Mouse (Mus musculus) limb, embryonic 11.5 days (tissue): ENCODE results near the gene Helz2. TPM values are rescaled to one million over a fixed set of nuclear protein-coding genes. Genes with fewer than 3 reads are reported as not detected.
"Not testable (repeated sequence)": the region's sequence is repeated elsewhere in the genome, so short reads cannot be mapped to it uniquely, and the experiment has no call there.

Experiments used
- ATAC-seq: fragments of 200-750 bp; cut with Nextera tagmentation; 2 replicates; pipeline ENCODE4 v1.8.0; 2017; ENCODE audit warnings: low read depth; ENCODE audit not compliant: insufficient number of reproducible peaks, low FRiP score, low TSS enrichment
- DNase-seq: peaks from one replicate; pipeline ENCODE4 v3.0.0-alpha.2; 2015; ENCODE audit warnings: low spot score
- H3K27ac ChIP-seq: fragments of 300-500 bp; sonication (generic); replicated peaks from 2 replicates; pipeline ENCODE4 v1.5.1; 2014; ENCODE audit warnings: low read depth, mild to moderate bottlenecking, low read length
- H3K27me3 ChIP-seq: fragments of 300-500 bp; sonication (generic); 2 replicates; pipeline ENCODE4 v1.6.1; 2014; ENCODE audit warnings: mild to moderate bottlenecking, low read length, mixed read lengths; ENCODE audit not compliant: control insufficient read depth, insufficient read depth
- H3K36me3 ChIP-seq: fragments of 300-500 bp; sonication (generic); 2 replicates; pipeline ENCODE4 v1.6.1; 2014; ENCODE audit warnings: mild to moderate bottlenecking, low read length, moderate library complexity, mixed read lengths; ENCODE audit not compliant: control insufficient read depth, insufficient read depth
- H3K4me1 ChIP-seq: fragments of 300-500 bp; sonication (generic); 2 replicates; pipeline ENCODE4 v1.6.1; 2014; ENCODE audit warnings: low read length, mixed read lengths; ENCODE audit not compliant: control insufficient read depth, insufficient read depth
- H3K4me2 ChIP-seq: fragments of 300-500 bp; sonication (generic); 2 replicates; pipeline ENCODE4 v1.6.1; 2014; ENCODE audit warnings: low read depth, mild to moderate bottlenecking, moderate library complexity; ENCODE audit not compliant: severe bottlenecking
- H3K4me3 ChIP-seq: fragments of 300-500 bp; sonication (generic); 2 replicates; pipeline ENCODE4 v1.5.1; 2014; ENCODE audit warnings: low read depth, low read length
- H3K9ac ChIP-seq: fragments of 300-500 bp; sonication (generic); 2 replicates; pipeline ENCODE4 v1.6.1; 2014; ENCODE audit warnings: mild to moderate bottlenecking, low read length
- H3K9me3 ChIP-seq: fragments of 300-500 bp; sonication (generic); 2 replicates; pipeline ENCODE4 v1.6.1; 2016; ENCODE audit warnings: low read length; ENCODE audit not compliant: control insufficient read depth
- WGBS: fragments of 180-500 bp; shearing (Covaris S2); extraction: QIAGEN DNeasy Blood & Tissue Kit; methylation state at CpG from one replicate; pipeline ENCODE4 v1.1.7; 2014; 5-methylcytosine and 5-hydroxymethylcytosine counted together
- polyA plus RNA-seq: library from polyadenylated mRNA; unstranded; fragments of >200 nt; fragmentation: Nextera tagmentation; extraction: Ambion mirVana; gene quantifications from 2 replicates; pipeline ENCODE4 v1.2.1, GENCODE M21; 2014

The Helz2 gene
- polyA plus RNA-seq, 1 experiment from 2014 or later = 0.99 TPM

- Histone ChIP-seq H3K27ac (no peak within 1 kb of the TSS), H3K9ac (no peak within 1 kb of the TSS), H3K36me3 (no peaks in the 10 kb centered on the region), H3K27me3 (no peaks in the 10 kb centered on the region), H3K4me1 (no peaks in the 10 kb centered on the region), H3K4me3 (no peak within 1 kb of the TSS), H3K4me2 (no peak within 1 kb of the TSS), H3K9me3 (no peaks in the 10 kb centered on the region)
- WGBS = 87% methylated on average over 3 of the region's 3 CpGs
- DNase-seq (no peak), ATAC-seq (no peak)
Measured at GRCm38 (mm10) chr2:181202422-181202821, 39.4 kb downstream of the Helz2 start, which contains the start of gene Ptk6. Ptk6 (minus strand) TSS chr2:181202789.

DNA sequence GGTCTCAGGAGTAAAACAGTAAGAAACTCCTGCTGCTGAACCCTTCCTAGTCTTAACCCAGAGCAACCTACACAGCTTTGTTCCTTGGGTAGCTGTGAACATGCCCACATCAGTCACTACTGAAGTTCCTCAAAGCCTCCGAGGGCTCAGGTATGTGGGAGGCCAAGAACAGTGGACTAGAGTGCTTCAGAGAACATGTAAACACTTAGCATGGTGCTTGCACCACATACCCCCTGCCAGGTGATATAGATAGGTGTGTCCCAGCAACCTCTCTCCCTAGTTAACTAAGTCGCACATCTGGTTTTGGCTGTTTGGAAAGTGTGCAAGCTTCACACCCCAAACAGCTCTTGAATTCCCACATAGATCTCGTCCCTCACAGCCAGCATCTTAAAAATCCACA lies 40.2 kb downstream of the Helz2 start:
- Histone ChIP-seq H3K4me2 (no peak overlapping the region), H3K4me3 (no peak overlapping the region), H3K27me3 (no peaks in the 10 kb centered on the region), H3K9ac (no peak overlapping the region), H3K36me3 (no peaks in the 10 kb centered on the region), H3K9me3 (no peaks in the 10 kb centered on the region), H3K4me1 (no peaks in the 10 kb centered on the region), H3K27ac (no peak overlapping the region)
- DNase-seq (no peak), ATAC-seq (no peak)
- 73% methylated on average over 3 of the region's 3 CpGs for WGBS

GRCm38 (mm10) chr2:181196628-181197300 lies 45.1 kb downstream of the Helz2 start:
- Histone ChIP-seq H3K27ac (no peak overlapping the region), H3K4me2 (no peak overlapping the region), H3K9ac (no peak overlapping the region), H3K9me3 (no peaks in the 10 kb centered on the region), H3K27me3 (no peaks in the 10 kb centered on the region), H3K4me3 (no peak overlapping the region), H3K36me3 (no peaks in the 10 kb centered on the region), H3K4me1 (no peaks in the 10 kb centered on the region)
- DNase-seq = no peak
- ATAC-seq = no peak
- WGBS = 81% methylated on average over 4 of the region's 4 CpGs

- ATAC-seq = no peak
- Histone ChIP-seq H3K9me3 (no peaks in the 10 kb centered on the region), H3K27ac (no peak overlapping the region), H3K4me1 (peaks cover 8% of the 10 kb centered on the region; the same call in 1 of the 2 replicates), H3K4me3 (no peak overlapping the region), H3K4me2 (no peak overlapping the region), H3K36me3 (no peaks in the 10 kb centered on the region; the same call in 1 of the 2 replicates), H3K9ac (no peak overlapping the region), H3K27me3 (no peaks in the 10 kb centered on the region)
- no peak for DNase-seq
- 78% methylated on average over 3 of the region's 3 CpGs for WGBS
Measured at GRCm38 (mm10) chr2:181193044-181193443, 48.8 kb downstream of the Helz2 start.

DNA sequence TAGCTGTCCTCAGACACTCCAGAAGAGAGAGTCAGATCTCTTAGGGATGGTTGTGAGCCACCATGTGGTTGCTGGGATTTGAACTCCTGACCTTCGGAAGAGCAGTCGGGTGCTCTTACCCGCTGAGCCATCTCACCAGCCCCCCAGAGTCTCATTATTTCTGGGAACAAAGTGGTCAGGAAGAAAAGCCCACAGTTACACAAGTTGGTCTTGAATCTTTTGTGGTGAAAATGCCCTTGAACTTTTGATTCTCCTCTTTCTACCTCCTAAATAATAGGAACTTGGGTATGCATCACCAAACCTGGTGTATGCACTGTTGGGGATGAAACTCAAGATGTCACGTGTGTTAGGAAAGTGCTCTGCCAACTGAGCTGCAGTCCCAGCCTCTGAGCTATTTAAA lies 49.9 kb downstream of the Helz2 start:
- H3K4me3 ChIP-seq = no peak overlapping the region
- H3K4me2 ChIP-seq = no peak overlapping the region
- no peaks in the 10 kb centered on the region; the same call in 1 of the 2 replicates for H3K36me3 ChIP-seq
- no peak overlapping the region for H3K27ac ChIP-seq
- H3K27me3 ChIP-seq = no peaks in the 10 kb centered on the region
- H3K4me1 ChIP-seq = peaks cover 8% of the 10 kb centered on the region; the same call in 1 of the 2 replicates
- ATAC-seq (no peak), DNase-seq (no peak)
- H3K9ac ChIP-seq = no peak overlapping the region
- H3K9me3 ChIP-seq = no peaks in the 10 kb centered on the region
- 72% methylated on average over 4 of the region's 4 CpGs for WGBS

- not testable (repeated sequence) for H3K36me3 ChIP-seq, ATAC-seq, H3K9me3 ChIP-seq, H3K27ac ChIP-seq, H3K4me1 ChIP-seq, DNase-seq, H3K27me3 ChIP-seq, H3K4me3 ChIP-seq, H3K9ac ChIP-seq, H3K4me2 ChIP-seq
- 78% methylated on average over 3 of the region's 4 CpGs for WGBS
Measured at GRCm38 (mm10) chr2:181191385-181191784, 50.4 kb downstream of the Helz2 start.

DNA sequence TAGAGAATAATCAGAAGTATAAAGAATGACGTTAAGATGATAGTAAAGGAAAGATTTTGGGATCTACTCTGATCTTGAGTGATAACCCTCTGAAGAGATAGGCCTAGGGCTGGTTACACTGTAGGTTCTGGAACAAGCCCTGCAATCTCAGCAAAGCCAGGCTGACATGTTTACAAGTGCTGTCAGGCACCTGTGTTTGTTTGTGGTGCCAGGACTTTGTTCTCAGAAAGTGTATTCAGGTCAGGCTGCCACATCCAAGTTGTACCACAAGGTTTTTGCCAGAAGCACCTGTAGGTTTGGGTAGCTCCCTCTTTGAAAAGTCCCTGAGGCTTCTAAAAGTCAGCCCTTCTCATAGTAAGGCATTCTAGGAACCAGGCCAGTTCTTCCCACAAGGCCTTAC lies 52.5 kb downstream of the Helz2 start:
- Histone ChIP-seq H3K9ac (no peak overlapping the region), H3K4me2 (no peak overlapping the region), H3K36me3 (no peaks in the 10 kb centered on the region; the same call in 1 of the 2 replicates), H3K4me3 (no peak overlapping the region), H3K9me3 (no peaks in the 10 kb centered on the region), H3K27ac (no peak overlapping the region), H3K27me3 (no peaks in the 10 kb centered on the region), H3K4me1 (peaks cover 8% of the 10 kb centered on the region; the same call in 1 of the 2 replicates)
- ATAC-seq (no peak), DNase-seq (no peak)
- 74% methylated on average over 1 of the region's 1 CpGs for WGBS

- H3K9ac ChIP-seq = no peak overlapping the region
- no peak for DNase-seq
- H3K27ac ChIP-seq = 0 out of 2 replicates have a peak overlapping the region, but pooled peaks have one; percentile 8
- peak overlapping the region; percentile 67; the same call in 1 of the 2 replicates for H3K4me3 ChIP-seq
- peak overlapping the region; percentile 75; the same call in 1 of the 2 replicates for H3K4me2 ChIP-seq
- peaks cover 8% of the 10 kb centered on the region; the same call in 1 of the 2 replicates for H3K4me1 ChIP-seq
- no peaks in the 10 kb centered on the region for H3K27me3 ChIP-seq
- H3K9me3 ChIP-seq = no peaks in the 10 kb centered on the region
- no peak for ATAC-seq
- no peaks in the 10 kb centered on the region; the same call in 1 of the 2 replicates for H3K36me3 ChIP-seq
- WGBS = 41% methylated on average over 2 of the region's 2 CpGs
Measured at GRCm38 (mm10) chr2:181188681-181189080, 53.1 kb downstream of the Helz2 start.
